Mouse (Mus musculus): ENCODE results near the gene Zbtb5.

DNA sequence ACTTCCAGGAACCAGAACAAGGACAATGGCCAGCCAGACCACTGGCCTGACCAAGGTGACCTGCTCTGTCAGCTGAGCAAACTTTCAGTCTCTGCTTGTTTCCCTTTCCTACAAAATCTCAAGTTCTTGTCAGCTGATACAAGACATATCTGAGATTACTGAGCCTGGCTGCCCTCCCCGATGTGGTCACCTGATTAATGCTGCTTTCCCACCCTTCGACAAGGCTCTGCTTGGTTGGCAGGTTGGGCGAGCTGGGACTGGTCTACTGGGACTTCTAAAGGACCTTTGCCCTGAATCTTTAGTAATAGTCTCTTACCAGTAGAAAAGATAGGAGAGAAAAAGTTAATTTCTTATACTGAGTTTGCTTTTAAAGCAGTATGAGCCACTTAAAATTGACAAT lies 6.8 kb downstream of the Zbtb5 start:
- TF ChIP-seq TAL1 (conservative IDR thresholded peaks at IDR 0.05; ENCODE audit: low read depth, low read length) (no peak), CTCF (IDR thresholded peaks at IDR 0.05; ENCODE audit: low read depth, low read length) (no peak), GATA1 (IDR thresholded peaks at IDR 0.05; ENCODE audit: borderline replicate concordance, low read length) (no peak), POLR2AphosphoS5 (IDR thresholded peaks at IDR 0.05; ENCODE audit: insufficient replicate concordance, low read depth, low read length) (no peak)
